Mouse (Mus musculus): ENCODE results near the gene Slc25a47. TPM values are rescaled to one million over a fixed set of nuclear protein-coding genes. Genes with fewer than 3 reads are reported as not detected.

The Slc25a47 gene
- polyA plus RNA-seq, 1 experiment from 2014 or later: 14.7 TPM

- Histone ChIP-seq H3K9ac (replicated peaks) (no peak overlapping the region), H3K27me3 (no peaks in the 10 kb centered on the region), H3K36me3 (peaks cover 16% of the 10 kb centered on the region; the same call in 1 of the 2 replicates), H3K4me3 (no peak overlapping the region), H3K4me2 (replicated peaks) (no peak overlapping the region), H3K9me3 (no peaks in the 10 kb centered on the region), H3K27ac (replicated peaks) (no peak overlapping the region), H3K4me1 (0 out of 2 replicates have a peak, but pooled peaks cover 6% of the 10 kb centered on the region)
- no peak for ATAC-seq (replicated peaks)
- WGBS: 88% methylated on average over 4 of the region's 4 CpGs
Observed at GRCm38 (mm10) chr12:108849488-108850022, 13.7 kb downstream of the Slc25a47 start.

- ATAC-seq (replicated peaks): no peak
- Histone ChIP-seq H3K4me1 (0 out of 2 replicates have a peak, but pooled peaks cover 6% of the 10 kb centered on the region), H3K27ac (replicated peaks) (no peak overlapping the region), H3K27me3 (no peaks in the 10 kb centered on the region), H3K9me3 (no peaks in the 10 kb centered on the region), H3K36me3 (peaks cover 11% of the 10 kb centered on the region; the same call in 1 of the 2 replicates), H3K4me2 (replicated peaks) (no peak overlapping the region), H3K9ac (replicated peaks) (no peak overlapping the region), H3K4me3 (no peak overlapping the region)
- 68% methylated on average over 8 of the region's 8 CpGs for WGBS
Observed at GRCm38 (mm10) chr12:108850129-108850528, 14.3 kb downstream of the Slc25a47 start.

GRCm38 (mm10) chr12:108850886-108851285 lies 15.0 kb downstream of the Slc25a47 start:
- Histone ChIP-seq H3K27ac (replicated peaks) (no peak overlapping the region), H3K4me3 (no peak overlapping the region), H3K9ac (replicated peaks) (no peak overlapping the region), H3K9me3 (no peaks in the 10 kb centered on the region), H3K27me3 (no peaks in the 10 kb centered on the region), H3K36me3 (0 out of 2 replicates have a peak, but pooled peaks cover 4% of the 10 kb centered on the region), H3K4me2 (replicated peaks) (no peak overlapping the region), H3K4me1 (0 out of 2 replicates have a peak, but pooled peaks cover 6% of the 10 kb centered on the region)
- no peak for ATAC-seq (replicated peaks)
- 85% methylated on average over 8 of the region's 8 CpGs for WGBS

- Histone ChIP-seq H3K4me3 (no peak overlapping the region), H3K36me3 (no peaks in the 10 kb centered on the region), H3K4me1 (0 out of 2 replicates have a peak, but pooled peaks cover 6% of the 10 kb centered on the region), H3K4me2 (replicated peaks) (no peak overlapping the region), H3K9me3 (no peaks in the 10 kb centered on the region), H3K27me3 (no peaks in the 10 kb centered on the region), H3K9ac (replicated peaks) (no peak overlapping the region), H3K27ac (replicated peaks) (no peak overlapping the region)
- no peak for ATAC-seq (replicated peaks)
- WGBS: 91% methylated on average over 8 of the region's 8 CpGs
Observed at GRCm38 (mm10) chr12:108852822-108853221, 17.0 kb downstream of the Slc25a47 start.

- ATAC-seq (replicated peaks): no peak
- H3K4me2 ChIP-seq (replicated peaks): no peak overlapping the region
- no peak overlapping the region for H3K9ac ChIP-seq (replicated peaks)
- no peak overlapping the region for H3K4me3 ChIP-seq
- H3K36me3 ChIP-seq: peaks cover 4% of the 10 kb centered on the region
- no peaks in the 10 kb centered on the region for H3K27me3 ChIP-seq
- 0 out of 2 replicates have a peak, but pooled peaks cover 6% of the 10 kb centered on the region for H3K4me1 ChIP-seq
- 91% methylated on average over 10 of the region's 10 CpGs for WGBS
- H3K9me3 ChIP-seq: no peaks in the 10 kb centered on the region
- H3K27ac ChIP-seq (replicated peaks): no peak overlapping the region
Observed at GRCm38 (mm10) chr12:108855081-108855480, 19.2 kb downstream of the Slc25a47 start.

GRCm38 (mm10) chr12:108856186-108856585 lies 20.3 kb downstream of the Slc25a47 start:
- no peak overlapping the region for H3K4me2 ChIP-seq (replicated peaks)
- ATAC-seq (replicated peaks): no peak
- no peaks in the 10 kb centered on the region for H3K27me3 ChIP-seq
- no peak overlapping the region for H3K4me3 ChIP-seq
- no peak overlapping the region for H3K9ac ChIP-seq (replicated peaks)
- H3K4me1 ChIP-seq: no peaks in the 10 kb centered on the region
- WGBS: 94% methylated on average over 8 of the region's 8 CpGs
- H3K9me3 ChIP-seq: no peaks in the 10 kb centered on the region
- H3K27ac ChIP-seq (replicated peaks): no peak overlapping the region
- H3K36me3 ChIP-seq: peaks cover 15% of the 10 kb centered on the region

- Histone ChIP-seq H3K36me3 (peaks cover 19% of the 10 kb centered on the region), H3K4me2 (replicated peaks) (no peak overlapping the region), H3K27me3 (no peaks in the 10 kb centered on the region), H3K4me3 (no peak overlapping the region), H3K9ac (replicated peaks) (no peak overlapping the region), H3K4me1 (no peaks in the 10 kb centered on the region), H3K9me3 (no peaks in the 10 kb centered on the region), H3K27ac (replicated peaks) (no peak overlapping the region)
- whole genome bisulfite sequencing: 90% methylated on average over 7 of the region's 7 CpGs
- no peak for ATAC-seq (replicated peaks)
Observed at GRCm38 (mm10) chr12:108857109-108857508, 21.3 kb downstream of the Slc25a47 start.

GRCm38 (mm10) chr12:108857589-108858184 lies 21.8 kb downstream of the Slc25a47 start:
- no peak overlapping the region for H3K4me2 ChIP-seq (replicated peaks)
- no peak overlapping the region for H3K4me3 ChIP-seq
- H3K27ac ChIP-seq (replicated peaks): no peak overlapping the region
- no peaks in the 10 kb centered on the region for H3K9me3 ChIP-seq
- H3K27me3 ChIP-seq: no peaks in the 10 kb centered on the region
- 93% methylated on average over 7 of the region's 7 CpGs for WGBS
- no peak for ATAC-seq (replicated peaks)
- H3K36me3 ChIP-seq: peaks cover 24% of the 10 kb centered on the region
- no peak overlapping the region for H3K9ac ChIP-seq (replicated peaks)
- no peaks in the 10 kb centered on the region for H3K4me1 ChIP-seq

- Histone ChIP-seq H3K9ac (replicated peaks) (no peak overlapping the region), H3K4me2 (replicated peaks) (no peak overlapping the region), H3K9me3 (no peaks in the 10 kb centered on the region), H3K4me1 (no peaks in the 10 kb centered on the region), H3K36me3 (peaks cover 32% of the 10 kb centered on the region), H3K27ac (replicated peaks) (no peak overlapping the region), H3K27me3 (no peaks in the 10 kb centered on the region), H3K4me3 (no peak overlapping the region)
- WGBS: 91% methylated on average over 5 of the region's 5 CpGs
- no peak for ATAC-seq (replicated peaks)
Observed at GRCm38 (mm10) chr12:108858486-108858885, 22.6 kb downstream of the Slc25a47 start.

GRCm38 (mm10) chr12:108865007-108865494 lies 29.2 kb downstream of the Slc25a47 start:
- H3K4me2 ChIP-seq (replicated peaks): no peak overlapping the region
- no peaks in the 10 kb centered on the region for H3K27me3 ChIP-seq
- no peak overlapping the region for H3K4me3 ChIP-seq
- no peak overlapping the region for H3K27ac ChIP-seq (replicated peaks)
- no peak for ATAC-seq (replicated peaks)
- 89% methylated on average over 6 of the region's 6 CpGs for WGBS
- no peaks in the 10 kb centered on the region for H3K4me1 ChIP-seq
- no peaks in the 10 kb centered on the region for H3K9me3 ChIP-seq
- H3K9ac ChIP-seq (replicated peaks): no peak overlapping the region
- peaks cover 89% of the 10 kb centered on the region for H3K36me3 ChIP-seq

- Histone ChIP-seq H3K36me3 (peaks cover 80% of the 10 kb centered on the region), H3K9ac (replicated peaks) (no peak overlapping the region), H3K9me3 (no peaks in the 10 kb centered on the region), H3K4me1 (no peaks in the 10 kb centered on the region), H3K4me3 (no peak overlapping the region), H3K4me2 (replicated peaks) (no peak overlapping the region), H3K27ac (replicated peaks) (no peak overlapping the region), H3K27me3 (no peaks in the 10 kb centered on the region)
- ATAC-seq (replicated peaks): no peak
- 84% methylated on average over 2 of the region's 2 CpGs for WGBS
Observed at GRCm38 (mm10) chr12:108869575-108869974, 33.7 kb downstream of the Slc25a47 start.

- no peaks in the 10 kb centered on the region for H3K9me3 ChIP-seq
- H3K27me3 ChIP-seq: no peaks in the 10 kb centered on the region
- H3K9ac ChIP-seq (replicated peaks): no peak overlapping the region
- H3K4me1 ChIP-seq: no peaks in the 10 kb centered on the region
- no peak overlapping the region for H3K27ac ChIP-seq (replicated peaks)
- no peak overlapping the region for H3K4me2 ChIP-seq (replicated peaks)
- no peak for ATAC-seq (replicated peaks)
- WGBS: 96% methylated on average over 5 of the region's 5 CpGs
- H3K4me3 ChIP-seq: no peak overlapping the region
- peaks cover 67% of the 10 kb centered on the region for H3K36me3 ChIP-seq
Observed at GRCm38 (mm10) chr12:108873122-108873521, 37.3 kb downstream of the Slc25a47 start.

All from forebrain, embryonic 15.5 days (tissue).